Mouse (Mus musculus) MEL (cell line): Measurements from ENCODE around the gene Trpm3. TPM values are rescaled to one million over a fixed set of nuclear protein-coding genes. Genes with fewer than 3 reads are reported as not detected.

Experiments used
- DNase-seq: peaks from one replicate; pipeline ENCODE4 v3.0.0; 2011; ENCODE audit warnings: low read depth, low spot score
- H3K27ac ChIP-seq: 2 replicates; pipeline ENCODE4 v1.5.1; 2012; ENCODE audit warnings: low read depth, mild to moderate bottlenecking, control low read depth, low read length, moderate library complexity; ENCODE audit not compliant: control insufficient read depth
- H3K27me3 ChIP-seq, 2 experiments: fragments of 150-350 bp in 1 of 2; sonication (generic) in 1 of 2; 2 replicates each; pipeline ENCODE4 v1.6.1; 2012; ENCODE audit warnings: low read length in 2 of 2, mild to moderate bottlenecking in 2 of 2, improper control_type of control experiment in 1 of 2, moderate library complexity in 1 of 2; ENCODE audit not compliant: insufficient read depth in 2 of 2, control insufficient read depth in 1 of 2
- H3K36me3 ChIP-seq, 2 experiments: 2 replicates each; pipeline ENCODE4 v1.6.1; 2012 to 2014; ENCODE audit warnings: low read length in 2 of 2, improper control_type of control experiment in 1 of 2, inconsistent platforms in 1 of 2, mild to moderate bottlenecking in 1 of 2; ENCODE audit not compliant: insufficient read depth in 2 of 2, control insufficient read depth in 1 of 2
- H3K4me1 ChIP-seq, 2 experiments: fragments of 150-350 bp in 1 of 2; sonication (generic) in 1 of 2; 2 replicates each; pipeline ENCODE4 v1.6.1; 2012; ENCODE audit warnings: low read length in 2 of 2, improper control_type of control experiment in 1 of 2, mild to moderate bottlenecking in 1 of 2; ENCODE audit not compliant: insufficient read depth in 2 of 2, control insufficient read depth in 1 of 2
- H3K4me3 ChIP-seq, 2 experiments: fragments of 150-350 bp in 1 of 2; sonication (generic) in 1 of 2; 2 replicates each; pipeline ENCODE4 v1.5.1; 2012; ENCODE audit warnings: low read depth in 2 of 2, low read length in 2 of 2, mild to moderate bottlenecking in 2 of 2, moderate library complexity in 2 of 2, control low read depth in 1 of 2, improper control_type of control experiment in 1 of 2; ENCODE audit not compliant: control insufficient read depth in 1 of 2, insufficient read depth in 1 of 2
- H3K79me2 ChIP-seq: 2 replicates; pipeline ENCODE4 v1.6.1; 2012; ENCODE audit warnings: mild to moderate bottlenecking, low read length, moderate library complexity; ENCODE audit not compliant: control insufficient read depth, poor library complexity, insufficient read depth
- H3K9ac ChIP-seq: 2 replicates; pipeline ENCODE4 v1.6.1; 2012; ENCODE audit warnings: low read depth, mild to moderate bottlenecking, control low read depth, low read length, moderate library complexity; ENCODE audit not compliant: control insufficient read depth, poor library complexity, severe bottlenecking
- H3K9me3 ChIP-seq: fragments of 150-350 bp; sonication (generic); replicated peaks from 2 replicates; pipeline ENCODE4 v1.6.1; 2012; ENCODE audit warnings: mild to moderate bottlenecking, low read length, improper control_type of control experiment, moderate library complexity; ENCODE audit not compliant: insufficient read depth
- BHLHE40 ChIP-seq: IDR thresholded peaks from 2 replicates; pipeline ENCODE4 v1.6.1; 2012; ENCODE audit warnings: low read depth, mild to moderate bottlenecking, inconsistent platforms, low read length, improper control_type of control experiment, borderline replicate concordance
- CHD1 ChIP-seq: IDR thresholded peaks from 2 replicates; pipeline ENCODE4 v1.6.1; 2012; ENCODE audit warnings: low read depth, mild to moderate bottlenecking, inconsistent platforms, low read length, improper control_type of control experiment
- CHD2 ChIP-seq: IDR thresholded peaks from 2 replicates; pipeline ENCODE4 v1.6.1; 2011; ENCODE audit warnings: low read length, improper control_type of control experiment
- CTCF ChIP-seq, 3 experiments: IDR thresholded peaks in 2 of 3; conservative IDR thresholded peaks in 1 of 3; 2 replicates each; pipeline ENCODE4 v1.5.1; 2011 to 2012; ENCODE audit warnings: low read length in 3 of 3, low read depth in 2 of 3, mild to moderate bottlenecking in 2 of 3, improper control_type of control experiment in 1 of 3, inconsistent platforms in 1 of 3, mixed read lengths in 1 of 3, moderate library complexity in 1 of 3; ENCODE audit not compliant: control insufficient read depth in 1 of 3, insufficient read depth in 1 of 3, poor library complexity in 1 of 3, severe bottlenecking in 1 of 3
- E2F4 ChIP-seq: IDR thresholded peaks from 2 replicates; pipeline ENCODE4 v1.6.1; 2011; ENCODE audit warnings: low read depth, low read length, improper control_type of control experiment, borderline replicate concordance
- ELF1 ChIP-seq: IDR thresholded peaks from 2 replicates; pipeline ENCODE4 v1.6.1; 2014; ENCODE audit warnings: low read depth, mild to moderate bottlenecking, inconsistent platforms, low read length, improper control_type of control experiment, moderate library complexity
- EP300 ChIP-seq, 2 experiments: IDR thresholded peaks; 2 replicates each; pipeline ENCODE4 v1.6.1; 2011; ENCODE audit warnings: improper control_type of control experiment in 2 of 2, low read length in 2 of 2, low read depth in 1 of 2, mild to moderate bottlenecking in 1 of 2
- ETS1 ChIP-seq: IDR thresholded peaks from 2 replicates; pipeline ENCODE4 v1.6.1; 2012; ENCODE audit warnings: low read depth, mild to moderate bottlenecking, inconsistent platforms, low read length, improper control_type of control experiment, moderate library complexity
- GABPA ChIP-seq: IDR thresholded peaks from 2 replicates; pipeline ENCODE4 v1.6.1; 2012; ENCODE audit warnings: low read depth, mild to moderate bottlenecking, inconsistent platforms, low read length, improper control_type of control experiment, moderate library complexity
- HCFC1 ChIP-seq: IDR thresholded peaks from 2 replicates; pipeline ENCODE4 v1.6.1; 2012; ENCODE audit warnings: low read depth, mild to moderate bottlenecking, inconsistent platforms, low read length, improper control_type of control experiment, moderate library complexity
- MAFK ChIP-seq: IDR thresholded peaks from 2 replicates; pipeline ENCODE4 v1.6.1; 2011; ENCODE audit warnings: low read depth, mild to moderate bottlenecking, low read length, improper control_type of control experiment, borderline replicate concordance
- MAX ChIP-seq: IDR thresholded peaks from 2 replicates; pipeline ENCODE4 v1.6.1; 2011; ENCODE audit warnings: low read length, improper control_type of control experiment
- MAZ ChIP-seq: IDR thresholded peaks from 2 replicates; pipeline ENCODE4 v1.6.1; 2012; ENCODE audit warnings: low read depth, mild to moderate bottlenecking, inconsistent platforms, low read length, improper control_type of control experiment
- MEF2A ChIP-seq: IDR thresholded peaks from 2 replicates; pipeline ENCODE4 v1.6.1; 2014; ENCODE audit warnings: low read depth, mild to moderate bottlenecking, inconsistent platforms, low read length, improper control_type of control experiment; ENCODE audit not compliant: poor library complexity, insufficient replicate concordance, severe bottlenecking; ENCODE audit errors: extremely low read depth
- MYC ChIP-seq: IDR thresholded peaks from 2 replicates; pipeline ENCODE4 v1.6.1; 2011; ENCODE audit warnings: low read depth, mild to moderate bottlenecking, low read length, improper control_type of control experiment, moderate library complexity
- NELFE ChIP-seq: IDR thresholded peaks from 2 replicates; pipeline ENCODE4 v1.6.1; 2011; ENCODE audit warnings: low read depth, low read length, improper control_type of control experiment
- POLR2A ChIP-seq, 2 experiments: IDR thresholded peaks; 2 replicates each; pipeline ENCODE4 v1.6.1; 2011 to 2012; ENCODE audit warnings: low read length in 2 of 2, mild to moderate bottlenecking in 2 of 2, control low read depth in 1 of 2, improper control_type of control experiment in 1 of 2, low read depth in 1 of 2, moderate library complexity in 1 of 2; ENCODE audit not compliant: control insufficient read depth in 1 of 2, insufficient read depth in 1 of 2, poor library complexity in 1 of 2
- POLR2AphosphoS2 ChIP-seq: IDR thresholded peaks from 2 replicates; pipeline ENCODE4 v1.6.1; 2011; ENCODE audit warnings: low read length, improper control_type of control experiment
- POLR2AphosphoS5 ChIP-seq: IDR thresholded peaks from 2 replicates; pipeline ENCODE4 v1.6.1; 2012; ENCODE audit warnings: low read depth, borderline replicate concordance, mild to moderate bottlenecking, inconsistent platforms, low read length, moderate library complexity, mixed read lengths
- RAD21 ChIP-seq: IDR thresholded peaks from 2 replicates; pipeline ENCODE4 v1.6.1; 2011; ENCODE audit warnings: mild to moderate bottlenecking, low read depth, low read length, improper control_type of control experiment
- SMC3 ChIP-seq: IDR thresholded peaks from 2 replicates; pipeline ENCODE4 v1.6.1; 2011; ENCODE audit warnings: low read depth, low read length, improper control_type of control experiment
- ZC3H11A ChIP-seq: IDR thresholded peaks from 2 replicates; pipeline ENCODE4 v1.6.1; 2012; ENCODE audit warnings: low read depth, mild to moderate bottlenecking, inconsistent platforms, low read length, improper control_type of control experiment
- ZMIZ1 ChIP-seq: IDR thresholded peaks from 2 replicates; pipeline ENCODE4 v1.6.1; 2012; ENCODE audit warnings: low read depth, mild to moderate bottlenecking, inconsistent platforms, low read length, improper control_type of control experiment, moderate library complexity
- ZNF384 ChIP-seq: IDR thresholded peaks from 2 replicates; pipeline ENCODE4 v1.6.1; 2012; ENCODE audit warnings: low read depth, mild to moderate bottlenecking, inconsistent platforms, low read length, improper control_type of control experiment
- polyA plus RNA-seq, 2 experiments: library from polyadenylated mRNA; stranded (reverse) in 1 of 2; unstranded in 1 of 2; fragments of >175 nt in 1 of 2; fragments of >200 nt in 1 of 2; gene quantifications; 2 replicates each; pipeline versions ENCODE4 v1.2.1 to v1.2.4; 2012; ENCODE audit warnings: low replicate concordance in 2 of 2, low read depth in 1 of 2; ENCODE audit not compliant: insufficient read length in 2 of 2, insufficient read depth in 1 of 2, missing spikeins in 1 of 2
- total RNA-seq: library from RNA; depleted of rRNA; stranded (reverse); fragments of 300-350 nt; gene quantifications from 2 replicates; pipeline ENCODE4 v1.2.3, GENCODE M21; 2012

Trpm3 gene
- total and polyA plus RNA-seq, 3 experiments: not detected

DNA sequence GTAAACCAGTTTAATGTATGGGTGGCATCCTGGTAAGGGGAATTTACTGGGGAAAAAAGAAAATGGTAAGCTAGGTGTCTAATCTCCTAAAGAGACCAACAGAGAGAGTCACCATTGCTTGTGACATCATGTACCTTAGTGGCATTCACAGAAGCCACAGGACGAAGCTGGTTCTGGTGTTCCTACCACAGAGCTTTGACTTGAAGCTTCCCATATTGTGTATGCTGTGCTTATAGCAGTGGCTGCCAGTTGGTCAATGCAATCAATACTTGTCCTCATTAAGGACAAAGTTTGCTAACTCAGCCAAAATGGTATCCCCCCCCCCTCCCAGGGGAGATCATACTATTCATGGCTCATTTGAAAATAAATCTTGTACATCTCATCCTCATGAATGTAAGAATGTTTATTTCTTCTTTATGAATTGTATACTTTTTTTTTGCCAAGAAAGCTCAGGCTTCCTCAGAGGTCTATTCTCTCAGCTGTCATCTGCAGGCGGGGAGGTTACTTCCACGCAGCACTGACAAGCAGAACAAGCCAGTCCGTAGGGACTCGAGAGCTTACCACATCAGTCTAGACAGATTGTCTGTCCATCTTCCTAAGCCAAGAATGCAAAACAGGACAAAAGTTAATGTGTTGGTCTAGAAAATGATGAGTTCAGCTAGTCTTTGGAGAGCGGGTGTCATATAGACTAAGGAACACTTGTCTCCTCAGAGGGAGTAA is 404.3 kb downstream of the Trpm3 start:
- H3K27me3 ChIP-seq: no peaks in the 10 kb centered on the region
- no peaks in the 10 kb centered on the region for H3K9me3 ChIP-seq
- DNase-seq: no peak
- H3K27ac ChIP-seq: no peak overlapping the region
- no peaks in the 10 kb centered on the region for H3K36me3 ChIP-seq
- no peaks in the 10 kb centered on the region for H3K4me1 ChIP-seq
- no peak overlapping the region for H3K4me3 ChIP-seq
- H3K79me2 ChIP-seq: no peaks in the 10 kb centered on the region
- TF ChIP-seq CHD1: no peak
- no peak for TF ChIP-seq MYC
- no peak for TF ChIP-seq HCFC1
- no peak for TF ChIP-seq ZMIZ1
- no peak for TF ChIP-seq MAZ
- no peak for TF ChIP-seq RAD21
- TF ChIP-seq MEF2A: no peak
- TF ChIP-seq GABPA: no peak
- TF ChIP-seq MAX: no peak
- no peak for TF ChIP-seq MAFK
- TF ChIP-seq CHD2: no peak
- H3K9ac ChIP-seq: no peak overlapping the region

DNA sequence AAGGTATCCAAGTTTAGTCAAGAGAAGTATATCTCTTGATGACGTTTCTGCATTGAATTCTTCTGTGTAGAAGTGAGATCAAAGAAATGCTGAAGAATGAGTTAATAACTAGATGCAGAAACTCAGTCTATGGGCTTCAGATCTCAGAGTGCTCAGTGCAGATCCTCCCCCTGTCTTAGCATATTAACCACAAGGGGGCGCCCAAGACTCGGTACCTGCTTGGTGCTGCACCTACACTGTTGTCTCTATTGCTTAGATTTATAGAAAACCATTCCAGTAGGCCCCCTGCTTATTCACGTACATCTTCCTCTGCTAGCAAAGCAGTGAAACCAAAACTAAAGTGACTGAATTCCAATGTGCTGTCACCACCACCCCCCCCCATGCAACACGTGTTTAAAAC is 413.3 kb downstream of the Trpm3 start:
- peak; percentile 34 for DNase-seq
- no peak overlapping the region for H3K27ac ChIP-seq
- TF ChIP-seq HCFC1 (no peak), POLR2A (IDR thresholded peaks at IDR 0.05; ENCODE audit: control insufficient read depth in 1 of 2, insufficient read depth in 1 of 2, low read depth in 1 of 2, low read length in 2 of 2, poor library complexity in 1 of 2) (no peak), ZMIZ1 (no peak), GABPA (no peak), POLR2AphosphoS5 (no peak), MYC (no peak), ZNF384 (no peak), BHLHE40 (no peak), ZC3H11A (no peak), RAD21 (peak; percentile 27), ETS1 (no peak), SMC3 (peak; percentile 47), MAZ (no peak), ELF1 (no peak), CTCF (IDR thresholded peaks at IDR 0.05 in 2 of 3, conservative IDR thresholded peaks at IDR 0.05 in 1 of 3; ENCODE audit: control insufficient read depth in 1 of 3, insufficient read depth in 1 of 3, low read depth in 2 of 3, low read length in 3 of 3, poor library complexity in 1 of 3, severe bottlenecking in 1 of 3) (peak; percentile 43 to 65 (median 43)), MAFK (no peak), NELFE (no peak), POLR2AphosphoS2 (no peak), MAX (no peak), EP300 (IDR thresholded peaks at IDR 0.05; ENCODE audit: low read depth in 1 of 2, low read length in 2 of 2) (no peak), CHD1 (no peak), E2F4 (no peak)
- H3K9me3 ChIP-seq: no peaks in the 10 kb centered on the region
- no peaks in the 10 kb centered on the region for H3K36me3 ChIP-seq
- no peak overlapping the region for H3K9ac ChIP-seq
- H3K27me3 ChIP-seq: no peaks in the 10 kb centered on the region
- no peak overlapping the region for H3K4me3 ChIP-seq
- no peaks in the 10 kb centered on the region for H3K4me1 ChIP-seq
- H3K79me2 ChIP-seq: no peaks in the 10 kb centered on the region
